Mouse (Mus musculus): ENCODE data around the gene Emc3. TPM values are rescaled to one million over a fixed set of nuclear protein-coding genes. Genes with fewer than 3 reads are reported as not detected.

Gene Emc3
- polyA plus RNA-seq, 1 experiment from 2014 or later, result 84.8 TPM

DNA sequence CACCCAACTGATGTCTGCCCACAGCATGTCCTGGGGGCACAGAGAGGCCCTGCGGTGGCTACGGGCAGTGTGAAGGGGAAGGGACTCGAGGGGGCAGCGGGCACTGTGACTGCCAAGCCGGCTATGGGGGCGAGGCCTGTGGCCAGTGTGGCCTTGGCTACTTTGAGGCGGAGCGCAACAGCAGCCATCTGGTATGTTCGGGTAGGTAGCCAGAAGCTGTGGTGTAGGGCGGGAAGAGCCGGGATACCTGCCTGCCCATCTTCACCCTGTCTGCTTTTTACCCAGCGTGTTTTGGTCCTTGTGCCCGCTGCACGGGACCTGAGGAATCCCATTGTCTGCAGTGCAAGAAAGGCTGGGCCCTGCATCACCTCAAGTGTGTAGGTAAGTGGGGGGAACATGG lies 42.0 kb downstream of the Emc3 start:
- ATAC-seq (ENCODE audit: insufficient number of reproducible peaks, insufficient read depth, low FRiP score, low read depth), result no peak
- H3K36me3 ChIP-seq (ENCODE audit: control insufficient read depth, insufficient read depth, low read length), result no peaks in the 10 kb centered on the region

DNA sequence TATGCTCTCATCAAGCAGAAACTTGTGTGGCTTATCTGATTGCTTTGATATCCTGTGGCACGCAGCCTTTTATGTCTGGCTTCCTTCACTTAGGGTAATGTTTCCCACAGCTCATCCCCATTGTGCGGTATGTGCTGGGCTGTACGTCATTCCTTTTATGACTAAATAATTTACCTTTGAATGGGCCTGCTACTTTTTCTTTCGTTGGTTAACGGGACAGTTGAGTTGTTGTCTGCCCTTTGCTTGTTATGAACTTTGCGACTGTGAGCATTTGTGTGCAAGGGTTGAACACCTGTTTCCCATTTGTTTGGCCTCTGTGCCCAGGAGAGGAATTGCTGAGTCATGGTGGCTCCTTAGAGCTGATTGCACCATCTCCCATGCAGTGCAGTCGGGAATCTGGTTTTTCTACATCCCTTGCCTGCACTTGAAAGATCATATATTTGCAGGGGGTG lies 44.3 kb downstream of the Emc3 start:
- no peak for ATAC-seq (ENCODE audit: insufficient number of reproducible peaks, insufficient read depth, low FRiP score, low read depth)
- H3K4me2 ChIP-seq (replicated peaks; ENCODE audit: low read depth, low read length), result no peak overlapping the region
- no peaks in the 10 kb centered on the region for H3K36me3 ChIP-seq (ENCODE audit: control insufficient read depth, insufficient read depth, low read length)
- 0 out of 2 replicates have a peak, but pooled peaks cover 3% of the 10 kb centered on the region for H3K4me1 ChIP-seq (ENCODE audit: control insufficient read depth, insufficient read depth, low read length)
- H3K4me3 ChIP-seq (ENCODE audit: low read depth, low read length), result no peak overlapping the region
- no peaks in the 10 kb centered on the region for H3K9me3 ChIP-seq (ENCODE audit: control insufficient read depth, low read depth, low read length)
- H3K27me3 ChIP-seq (ENCODE audit: control insufficient read depth, insufficient read depth, low read length), result 0 out of 2 replicates have a peak, but pooled peaks cover 5% of the 10 kb centered on the region
- 58% methylated on average over 7 of the region's 7 CpGs for WGBS
- no peak overlapping the region for H3K9ac ChIP-seq (replicated peaks; ENCODE audit: low read depth, low read length)
- H3K27ac ChIP-seq (ENCODE audit: low read length), result no peak overlapping the region

More for the DNA sequence above, 42.0 kb downstream of the Emc3 start:
- no peak overlapping the region for H3K9ac ChIP-seq (replicated peaks; ENCODE audit: low read depth, low read length)
- H3K27ac ChIP-seq (ENCODE audit: low read length), result no peak overlapping the region
- H3K27me3 ChIP-seq (ENCODE audit: control insufficient read depth, insufficient read depth, low read length), result no peaks in the 10 kb centered on the region
- H3K4me2 ChIP-seq (replicated peaks; ENCODE audit: low read depth, low read length), result no peak overlapping the region
- H3K4me3 ChIP-seq (ENCODE audit: low read depth, low read length), result no peak overlapping the region
- WGBS, result 93% methylated on average over 14 of the region's 14 CpGs
- H3K9me3 ChIP-seq (ENCODE audit: control insufficient read depth, low read depth, low read length), result no peaks in the 10 kb centered on the region
- H3K4me1 ChIP-seq (ENCODE audit: control insufficient read depth, insufficient read depth, low read length), result no peaks in the 10 kb centered on the region

DNA sequence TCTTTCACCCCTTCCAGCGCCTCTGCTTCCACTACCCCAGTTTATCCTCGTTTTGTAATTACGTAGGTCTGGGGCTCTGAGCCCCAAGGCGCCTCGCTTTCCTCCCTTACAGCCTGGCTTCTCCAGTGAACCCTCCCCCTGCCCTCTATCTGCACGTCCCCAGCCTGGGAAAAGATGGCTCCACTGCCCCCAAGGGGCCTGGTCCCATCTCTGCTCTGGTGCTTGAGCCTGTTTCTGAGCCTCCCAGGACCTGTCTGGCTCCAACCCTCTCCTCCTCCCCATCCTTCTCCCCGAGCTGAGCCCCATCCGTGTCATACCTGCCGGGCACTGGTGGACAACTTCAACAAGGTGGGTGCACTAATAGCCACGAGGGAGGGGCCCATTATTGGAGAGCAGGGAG lies 47.7 kb downstream of the Emc3 start:
- H3K4me2 ChIP-seq (replicated peaks; ENCODE audit: low read depth, low read length), result peak overlapping the region; percentile 67
- H3K4me1 ChIP-seq (ENCODE audit: control insufficient read depth, insufficient read depth, low read length), result 0 out of 2 replicates have a peak, but pooled peaks cover 3% of the 10 kb centered on the region
- H3K36me3 ChIP-seq (ENCODE audit: control insufficient read depth, insufficient read depth, low read length), result no peaks in the 10 kb centered on the region
- 8% methylated on average over 10 of the region's 10 CpGs for WGBS
- H3K9me3 ChIP-seq (ENCODE audit: control insufficient read depth, low read depth, low read length), result no peaks in the 10 kb centered on the region
- H3K9ac ChIP-seq (replicated peaks; ENCODE audit: low read depth, low read length), result peak overlapping the region; percentile 31
- H3K27me3 ChIP-seq (ENCODE audit: control insufficient read depth, insufficient read depth, low read length), result peaks cover 11% of the 10 kb centered on the region; the same call in 1 of the 2 replicates
- no peak overlapping the region for H3K27ac ChIP-seq (ENCODE audit: low read length)
- peak; percentile 25 for ATAC-seq (ENCODE audit: insufficient number of reproducible peaks, insufficient read depth, low FRiP score, low read depth)
- H3K4me3 ChIP-seq (ENCODE audit: low read depth, low read length), result peak overlapping the region; percentile 39

DNA sequence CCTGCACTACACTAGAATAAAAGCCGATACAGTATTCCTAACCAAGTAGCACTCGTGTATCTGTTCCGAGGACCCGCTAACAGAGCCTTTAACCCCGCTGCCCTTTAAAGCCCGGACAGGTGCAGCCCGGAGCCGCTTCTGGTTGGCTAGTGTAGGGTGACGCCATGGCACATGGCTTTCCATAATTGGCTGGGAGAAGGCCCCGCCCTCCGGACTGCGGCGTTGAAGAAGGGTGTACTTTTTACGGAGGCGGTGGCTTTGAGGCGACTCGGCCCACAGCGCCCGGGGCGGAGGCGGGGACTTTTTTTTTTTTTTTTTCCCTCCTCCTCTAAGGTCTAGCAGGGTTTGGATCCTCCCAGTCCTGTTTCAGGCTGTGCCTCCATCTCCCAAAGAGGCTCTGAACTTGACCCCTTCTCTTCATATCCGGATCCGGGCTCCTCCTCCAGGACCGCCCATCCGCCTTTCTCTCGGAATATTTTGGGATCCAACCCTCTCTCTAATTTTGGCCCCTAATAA lies 48.3 kb downstream of the Emc3 start, which contains the start of gene Creld1:
TSS of gene Creld1 (plus strand) at position 198 of the 516 bp plus-strand sequence.
- ATAC-seq (ENCODE audit: insufficient number of reproducible peaks, insufficient read depth, low FRiP score, low read depth), result peak; percentile 92
- Histone ChIP-seq H3K9ac (replicated peaks; ENCODE audit: low read depth, low read length) (peak within 1 kb of the TSS; percentile 42), H3K4me1 (ENCODE audit: control insufficient read depth, insufficient read depth, low read length) (0 out of 2 replicates have a peak, but pooled peaks cover 3% of the 10 kb centered on the region), H3K27ac (ENCODE audit: low read length) (peak within 1 kb of the TSS; percentile 76), H3K36me3 (ENCODE audit: control insufficient read depth, insufficient read depth, low read length) (no peaks in the 10 kb centered on the region), H3K27me3 (ENCODE audit: control insufficient read depth, insufficient read depth, low read length) (peaks cover 11% of the 10 kb centered on the region; the same call in 1 of the 2 replicates), H3K9me3 (ENCODE audit: control insufficient read depth, low read depth, low read length) (no peaks in the 10 kb centered on the region), H3K4me3 (ENCODE audit: low read depth, low read length) (peak within 1 kb of the TSS; percentile 39), H3K4me2 (replicated peaks; ENCODE audit: low read depth, low read length) (peak within 1 kb of the TSS; percentile 67)
- WGBS, result under 1% methylated on average over 26 of the region's 26 CpGs

DNA sequence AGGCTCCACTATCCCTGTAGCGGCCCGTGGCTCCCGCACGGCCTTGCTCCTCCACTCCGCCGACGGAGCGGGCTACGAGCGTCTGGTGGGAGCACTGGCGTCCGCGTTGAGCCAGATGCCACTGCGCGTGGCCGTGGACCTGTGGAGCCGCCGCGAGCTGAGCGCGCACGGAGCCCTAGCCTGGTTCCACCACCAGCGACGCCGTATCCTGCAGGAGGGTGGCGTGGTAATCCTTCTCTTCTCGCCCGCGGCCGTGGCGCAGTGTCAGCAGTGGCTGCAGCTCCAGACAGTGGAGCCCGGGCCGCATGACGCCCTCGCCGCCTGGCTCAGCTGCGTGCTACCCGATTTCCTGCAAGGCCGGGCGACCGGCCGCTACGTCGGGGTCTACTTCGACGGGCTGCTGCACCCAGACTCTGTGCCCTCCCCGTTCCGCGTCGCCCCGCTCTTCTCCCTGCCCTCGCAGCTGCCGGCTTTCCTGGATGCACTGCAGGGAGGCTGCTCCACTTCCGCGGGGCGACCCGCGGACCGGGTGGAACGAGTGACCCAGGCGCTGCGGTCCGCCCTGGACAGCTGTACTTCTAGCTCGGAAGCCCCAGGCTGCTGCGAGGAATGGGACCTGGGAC lies 48.9 kb downstream of the Emc3 start:
- Histone ChIP-seq H3K27me3 (ENCODE audit: control insufficient read depth, insufficient read depth, low read length) (peaks cover 11% of the 10 kb centered on the region; the same call in 1 of the 2 replicates), H3K4me3 (ENCODE audit: low read depth, low read length) (peak overlapping the region; percentile 39), H3K9me3 (ENCODE audit: control insufficient read depth, low read depth, low read length) (no peaks in the 10 kb centered on the region), H3K36me3 (ENCODE audit: control insufficient read depth, insufficient read depth, low read length) (no peaks in the 10 kb centered on the region), H3K9ac (replicated peaks; ENCODE audit: low read depth, low read length) (peak overlapping the region; percentile 42), H3K27ac (ENCODE audit: low read length) (peak overlapping the region; percentile 76), H3K4me1 (ENCODE audit: control insufficient read depth, insufficient read depth, low read length) (0 out of 2 replicates have a peak, but pooled peaks cover 3% of the 10 kb centered on the region), H3K4me2 (replicated peaks; ENCODE audit: low read depth, low read length) (peak overlapping the region; percentile 67)
- peak; percentile 29; the same call in 1 of the 2 replicates for ATAC-seq (ENCODE audit: insufficient number of reproducible peaks, insufficient read depth, low FRiP score, low read depth)
- WGBS, result 2% methylated on average over 64 of the region's 65 CpGs

DNA sequence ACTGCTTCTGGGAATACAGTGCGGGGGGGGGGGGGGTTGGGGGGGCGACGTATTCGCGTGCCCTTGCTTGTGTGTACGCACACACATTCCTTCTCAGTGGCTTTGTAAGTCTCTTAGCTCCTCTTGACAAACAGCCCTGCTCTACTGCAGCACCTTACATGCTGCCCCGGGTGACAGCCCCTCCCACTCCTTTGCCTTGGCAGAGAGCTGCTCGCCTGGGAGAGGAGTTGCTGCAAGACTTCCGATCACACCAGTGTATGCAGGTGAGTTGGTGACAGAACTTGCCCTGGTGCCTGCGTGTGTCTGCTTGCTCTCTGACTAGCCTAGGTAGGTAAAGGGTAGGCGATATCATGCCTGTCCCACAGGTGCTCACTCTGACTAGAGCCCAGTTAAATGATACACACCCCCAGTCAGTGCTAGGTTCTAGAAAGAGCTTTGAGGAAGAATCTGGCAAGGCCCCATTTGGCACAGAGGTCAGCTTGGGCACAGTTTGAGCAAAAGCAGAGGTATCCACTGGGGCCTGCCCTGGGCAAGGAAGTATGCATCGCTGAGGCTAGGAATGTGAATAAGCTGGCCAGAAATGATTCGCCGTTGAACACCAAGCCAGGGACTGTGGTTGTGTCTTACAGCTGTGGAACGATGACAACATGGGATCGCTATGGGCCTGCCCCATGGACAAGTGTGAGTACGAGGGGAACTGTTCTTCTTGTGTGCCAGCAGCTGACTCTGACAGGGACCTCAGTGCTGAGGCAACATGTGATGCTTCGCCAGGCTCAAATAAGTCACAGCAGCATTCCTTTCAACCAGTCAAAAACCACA lies 50.7 kb downstream of the Emc3 start:
- Histone ChIP-seq H3K27me3 (ENCODE audit: control insufficient read depth, insufficient read depth, low read length) (peaks cover 11% of the 10 kb centered on the region; the same call in 1 of the 2 replicates), H3K4me3 (ENCODE audit: low read depth, low read length) (no peak overlapping the region), H3K9ac (replicated peaks; ENCODE audit: low read depth, low read length) (no peak overlapping the region), H3K36me3 (ENCODE audit: control insufficient read depth, insufficient read depth, low read length) (no peaks in the 10 kb centered on the region), H3K27ac (ENCODE audit: low read length) (no peak overlapping the region), H3K9me3 (ENCODE audit: control insufficient read depth, low read depth, low read length) (no peaks in the 10 kb centered on the region), H3K4me2 (replicated peaks; ENCODE audit: low read depth, low read length) (no peak overlapping the region), H3K4me1 (ENCODE audit: control insufficient read depth, insufficient read depth, low read length) (0 out of 2 replicates have a peak, but pooled peaks cover 3% of the 10 kb centered on the region)
- WGBS, result 53% methylated on average over 18 of the region's 18 CpGs
- ATAC-seq (ENCODE audit: insufficient number of reproducible peaks, insufficient read depth, low FRiP score, low read depth), result no peak

DNA sequence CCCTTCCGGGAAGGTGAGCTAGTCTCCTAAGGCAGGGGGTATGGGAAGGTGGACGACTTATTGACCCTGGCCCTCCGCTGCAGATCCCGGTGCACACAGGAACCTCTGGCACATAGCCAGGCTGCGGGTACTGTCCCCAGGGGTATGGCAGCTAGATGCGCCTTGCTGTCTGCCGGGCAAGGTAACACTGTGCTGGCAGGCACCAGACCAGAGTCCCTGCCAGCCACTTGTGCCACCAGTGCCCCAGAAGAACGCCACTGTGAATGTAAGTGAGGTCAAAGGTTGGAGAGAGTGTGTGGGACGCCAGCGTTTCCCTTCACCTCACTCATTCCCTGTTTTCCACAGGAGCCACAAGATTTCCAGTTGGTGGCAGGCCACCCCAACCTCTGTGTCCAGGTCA lies 52.5 kb downstream of the Emc3 start:
- no peaks in the 10 kb centered on the region for H3K9me3 ChIP-seq (ENCODE audit: control insufficient read depth, low read depth, low read length)
- 87% methylated on average over 10 of the region's 10 CpGs for WGBS
- H3K27me3 ChIP-seq (ENCODE audit: control insufficient read depth, insufficient read depth, low read length), result peaks cover 11% of the 10 kb centered on the region; the same call in 1 of the 2 replicates

DNA sequence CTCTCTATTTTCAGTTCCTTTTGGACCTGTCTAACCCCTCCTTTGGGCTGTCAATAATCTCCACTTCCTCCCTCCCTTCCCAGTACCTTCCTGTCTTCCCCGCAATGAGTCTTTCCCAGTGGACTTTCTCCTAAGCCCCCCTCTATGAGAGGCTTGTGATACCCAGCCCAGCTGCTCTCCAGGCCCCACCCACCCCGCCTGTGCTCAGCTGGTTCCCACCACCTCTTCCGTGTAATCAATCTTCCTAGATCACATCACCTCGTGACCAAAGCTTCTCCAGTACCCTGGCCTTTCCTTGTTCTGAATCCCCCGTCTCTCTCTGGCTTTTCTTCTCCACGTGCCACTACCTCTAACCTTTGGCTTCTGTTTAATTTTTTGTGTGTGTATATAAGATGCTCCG lies 54.1 kb downstream of the Emc3 start:
- Histone ChIP-seq H3K36me3 (ENCODE audit: control insufficient read depth, insufficient read depth, low read length) (no peaks in the 10 kb centered on the region), H3K9ac (replicated peaks; ENCODE audit: low read depth, low read length) (no peak overlapping the region), H3K27me3 (ENCODE audit: control insufficient read depth, insufficient read depth, low read length) (peaks cover 6% of the 10 kb centered on the region; the same call in 1 of the 2 replicates), H3K4me1 (ENCODE audit: control insufficient read depth, insufficient read depth, low read length) (no peaks in the 10 kb centered on the region), H3K4me3 (ENCODE audit: low read depth, low read length) (no peak overlapping the region), H3K4me2 (replicated peaks; ENCODE audit: low read depth, low read length) (no peak overlapping the region), H3K27ac (ENCODE audit: low read length) (no peak overlapping the region), H3K9me3 (ENCODE audit: control insufficient read depth, low read depth, low read length) (no peaks in the 10 kb centered on the region)
- WGBS, result 14% methylated on average over 7 of the region's 7 CpGs
- no peak for ATAC-seq (ENCODE audit: insufficient number of reproducible peaks, insufficient read depth, low FRiP score, low read depth)

More for the DNA sequence above, 52.5 kb downstream of the Emc3 start:
- no peak overlapping the region for H3K9ac ChIP-seq (replicated peaks; ENCODE audit: low read depth, low read length)
- H3K4me3 ChIP-seq (ENCODE audit: low read depth, low read length), result no peak overlapping the region
- no peaks in the 10 kb centered on the region for H3K36me3 ChIP-seq (ENCODE audit: control insufficient read depth, insufficient read depth, low read length)
- no peak overlapping the region for H3K4me2 ChIP-seq (replicated peaks; ENCODE audit: low read depth, low read length)
- no peak for ATAC-seq (ENCODE audit: insufficient number of reproducible peaks, insufficient read depth, low FRiP score, low read depth)
- H3K27ac ChIP-seq (ENCODE audit: low read length), result no peak overlapping the region
- 0 out of 2 replicates have a peak, but pooled peaks cover 1% of the 10 kb centered on the region for H3K4me1 ChIP-seq (ENCODE audit: control insufficient read depth, insufficient read depth, low read length)
